In the genomic region with DNA sequence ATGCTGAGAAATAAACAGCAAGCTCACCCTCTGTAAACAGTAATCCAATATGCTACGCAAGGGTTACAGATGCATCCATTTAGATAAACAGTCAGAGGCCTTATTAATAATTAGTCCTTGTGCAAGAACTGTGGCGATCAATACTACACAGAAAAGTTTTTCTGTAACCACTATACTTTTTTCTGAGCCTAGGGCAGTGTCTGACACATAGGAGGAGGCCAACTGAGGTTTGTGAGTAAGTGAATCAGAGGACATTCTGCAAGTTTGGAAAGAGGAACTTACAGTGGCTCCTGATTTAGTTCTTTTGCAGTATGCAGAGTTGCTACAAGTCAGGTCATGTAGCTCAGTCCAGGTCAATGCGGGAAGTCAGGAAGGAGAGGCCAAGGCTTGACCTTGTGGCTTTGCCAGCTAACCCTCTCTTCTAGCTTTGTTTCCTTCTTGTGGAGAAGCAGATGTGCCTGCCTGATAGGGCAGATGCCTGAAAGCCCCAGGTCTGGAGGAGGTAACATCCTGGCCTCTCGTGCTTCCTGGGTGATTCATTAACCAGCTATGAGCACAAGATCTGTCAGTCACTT, we compare ENCODE assay signal across 10 mouse cellular contexts.
A peak's percentile ranks its signal among the peaks of the same experiment; 100 is the strongest.
DNase-seq lines count a peak whose midpoint lies in the region; ATAC-seq lines count a peak whose summit lies in the region.
"Had no signal": no experiment of that assay in that cellular context is flagged by ENCODE, and none has a peak within 500 bp of the region (broad histone marks: within the 10 kb centered on the region; RNA-seq: fewer than 3 reads in every experiment).

No protein-coding gene starts in this region.

- no peak overlapping the region for H3K27ac ChIP-seq in intestine, embryonic 14.5 days (ENCODE audit: low read depth)
- peak overlapping the region; percentile 83 for H3K27ac ChIP-seq in liver, embryonic 13.5 days

- DNase-seq in 3T3-L1 (ENCODE audit: low read depth, low spot score) (peak; percentile 83), A20 (ENCODE audit: low read depth, low spot score) (peak; percentile 58)
- DNase-seq in intestine, embryonic 14.5 days (ENCODE audit: low spot score), result peak; percentile 49
- peak; percentile 57 for DNase-seq in liver, embryonic 13.5 days
- DNase-seq in left cerebral cortex, postnatal 4 days, result no peak
- no peak for DNase-seq in urinary bladder, postnatal 36 days (ENCODE audit: low spot score in 2 of 2)
- no peak for DNase-seq in right cerebral cortex, adult 2 months (ENCODE audit: low spot score in 2 of 2)
- DNase-seq in left cerebral cortex, adult 18-20 months (ENCODE audit: low spot score in 2 of 2), result no peak
- DNase-seq: gastrocnemius, postnatal 25 days; thymus, postnatal 4 days had no signal

- 55% methylated on average over 4 of the region's 4 CpGs for WGBS in intestine, embryonic 14.5 days
- 19% methylated on average over 4 of the region's 4 CpGs for WGBS in liver, embryonic 13.5 days (ENCODE audit: insufficient replicate concordance)

- 0 out of 2 replicates have a peak, but pooled peaks have one; percentile 58 for ATAC-seq in intestine, embryonic 14.5 days (replicated peaks; ENCODE audit: low FRiP score, low TSS enrichment, low read depth)
- peak; percentile 91 for ATAC-seq in liver, embryonic 13.5 days (ENCODE audit: low read depth)

- no peak overlapping the region for H3K9ac ChIP-seq in intestine, embryonic 14.5 days (ENCODE audit: low read length)
- H3K9ac ChIP-seq in liver, embryonic 13.5 days, result no peak overlapping the region

- intact Hi-C loops in left cerebral cortex, postnatal 4 days (cut with DNase I), result no loop called here

- H3K27me3 ChIP-seq in intestine, embryonic 14.5 days (replicated peaks; ENCODE audit: control insufficient read depth, insufficient read depth, low read length), result no peaks in the 10 kb centered on the region
- no peaks in the 10 kb centered on the region for H3K27me3 ChIP-seq in liver, embryonic 13.5 days

- no peaks in the 10 kb centered on the region for H3K36me3 ChIP-seq in intestine, embryonic 14.5 days (ENCODE audit: control insufficient read depth, insufficient read depth, low read length)
- H3K36me3 ChIP-seq in liver, embryonic 13.5 days, result no peaks in the 10 kb centered on the region

- no peaks in the 10 kb centered on the region for H3K9me3 ChIP-seq in intestine, embryonic 14.5 days (ENCODE audit: control insufficient read depth, low read length)
- H3K9me3 ChIP-seq in liver, embryonic 13.5 days (replicated peaks), result no peaks in the 10 kb centered on the region

- no peaks in the 10 kb centered on the region for H3K4me1 ChIP-seq in intestine, embryonic 14.5 days (replicated peaks; ENCODE audit: control insufficient read depth, insufficient read depth, low read length)
- peaks cover 32% of the 10 kb centered on the region for H3K4me1 ChIP-seq in liver, embryonic 13.5 days (replicated peaks)

- no peak overlapping the region for H3K4me3 ChIP-seq in intestine, embryonic 14.5 days (ENCODE audit: low read depth, low read length)
- no peak overlapping the region for H3K4me3 ChIP-seq in liver, embryonic 13.5 days (replicated peaks)

- no peak overlapping the region for H3K4me2 ChIP-seq in intestine, embryonic 14.5 days (ENCODE audit: low read length)
- H3K4me2 ChIP-seq in liver, embryonic 13.5 days, result peak overlapping the region; percentile 40

Comparison
In these comparisons a context has a peak if more than half of its experiments do, and no peak if none do; other contexts are left out.
1. DNase-seq: peak in 3T3-L1 (single experiment), A20 (single experiment), intestine, embryonic 14.5 days (single experiment) and liver, embryonic 13.5 days (single experiment); none in left cerebral cortex, postnatal 4 days (single experiment), urinary bladder, postnatal 36 days (0 of 2), right cerebral cortex, adult 2 months (0 of 2) and left cerebral cortex, adult 18-20 months (0 of 2).